Mouse (Mus musculus): ENCODE data around the gene Gba2. TPM values are rescaled to one million over a fixed set of nuclear protein-coding genes. Genes with fewer than 3 reads are reported as not detected.
A peak's percentile ranks its signal among the peaks of the same experiment; 100 is the strongest.
"Not testable (repeated sequence)": the region's sequence is repeated elsewhere in the genome, so short reads cannot be mapped to it uniquely, and the experiment has no call there.

The Gba2 gene
- 19.7 and 22.9 TPM in 2 replicates for total RNA-seq (2014; fragmentation: Nextera tagmentation)
- total RNA-seq (2017) = 6.1 and 12.0 TPM in 2 replicates

DNA sequence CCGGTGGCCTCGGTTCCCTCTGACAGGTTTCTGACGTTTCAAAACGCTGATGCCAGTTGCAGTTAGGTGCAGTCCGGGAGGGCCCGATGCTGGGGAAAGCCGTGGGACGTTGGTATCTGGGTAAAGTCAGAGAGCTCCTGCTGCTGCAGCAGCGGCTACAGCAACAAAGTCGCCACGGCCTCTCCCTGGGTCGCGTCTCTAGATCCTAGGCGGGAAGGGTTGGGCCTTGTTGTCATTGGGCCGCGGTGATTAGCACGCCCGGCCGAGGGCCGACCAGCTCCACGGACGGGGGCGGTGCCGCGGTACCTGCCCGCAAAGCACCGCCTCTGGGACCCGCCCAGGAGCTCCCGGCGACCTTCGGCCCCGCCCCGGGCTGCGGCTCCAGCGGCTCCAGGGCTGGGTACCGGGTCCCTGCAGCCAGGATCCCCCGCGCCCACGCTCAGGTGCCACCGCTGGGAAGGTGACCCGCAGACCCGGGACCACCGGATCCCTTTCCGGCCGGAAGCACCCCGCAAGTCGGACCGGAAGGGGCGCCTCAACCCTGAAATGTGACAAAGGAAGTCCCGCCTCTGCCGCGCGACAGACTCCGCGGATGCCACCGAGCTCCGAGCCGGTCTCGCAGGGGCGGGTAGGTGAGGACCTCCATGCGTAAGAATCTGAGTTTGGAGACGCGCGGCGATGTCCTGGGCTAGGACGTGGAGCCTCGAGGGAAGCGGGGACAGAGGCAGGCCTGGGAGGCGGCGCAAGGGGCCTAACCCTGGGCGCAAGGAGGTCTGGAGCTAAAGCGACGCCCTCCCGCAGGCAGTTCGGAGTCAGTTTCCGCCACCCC is at the start of gene Gba2, which contains the start of gene Rgp1:
TSS of gene Gba2 (minus strand) at position 498 of the 829 bp plus-strand sequence.
TSS of gene Rgp1 (plus strand) at position 340 of the 829 bp plus-strand sequence.
- peak; percentile 92 for ATAC-seq (replicated peaks; ENCODE audit: low FRiP score, low TSS enrichment, poor library complexity, severe bottlenecking)

DNA sequence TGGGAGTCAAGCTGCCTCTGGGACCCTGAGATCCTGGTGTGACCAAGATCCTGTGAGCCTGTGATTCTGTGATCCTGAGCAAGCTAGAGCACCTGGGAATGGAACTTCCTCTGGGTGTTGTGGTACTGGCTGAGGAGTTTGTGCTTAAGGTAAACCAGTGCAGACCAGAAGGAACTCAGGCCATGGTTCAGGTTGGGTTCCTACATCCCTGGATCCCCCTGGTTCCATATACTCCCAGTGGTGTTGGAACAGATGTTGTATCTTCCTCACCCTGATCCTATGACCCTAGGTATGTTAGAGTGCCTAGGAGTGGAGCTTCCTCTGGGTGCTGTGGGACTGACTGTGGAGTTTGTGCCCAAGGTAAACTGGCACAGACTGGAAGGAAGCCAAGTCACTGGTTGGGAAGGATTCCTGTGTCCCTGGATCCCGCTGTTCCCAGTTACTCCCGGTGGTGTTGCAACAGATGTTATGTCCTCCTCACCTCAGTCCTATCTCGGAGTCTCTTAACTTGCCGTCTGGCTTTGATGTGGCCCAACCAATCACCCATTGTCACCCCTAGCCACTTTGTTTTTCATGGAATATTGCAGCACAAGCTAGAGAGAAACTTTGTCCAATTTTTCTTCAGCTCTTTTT is 41.6 kb upstream of the Gba2 start:
- no peak for ATAC-seq (replicated peaks; ENCODE audit: low FRiP score, low TSS enrichment, poor library complexity, severe bottlenecking)

DNA sequence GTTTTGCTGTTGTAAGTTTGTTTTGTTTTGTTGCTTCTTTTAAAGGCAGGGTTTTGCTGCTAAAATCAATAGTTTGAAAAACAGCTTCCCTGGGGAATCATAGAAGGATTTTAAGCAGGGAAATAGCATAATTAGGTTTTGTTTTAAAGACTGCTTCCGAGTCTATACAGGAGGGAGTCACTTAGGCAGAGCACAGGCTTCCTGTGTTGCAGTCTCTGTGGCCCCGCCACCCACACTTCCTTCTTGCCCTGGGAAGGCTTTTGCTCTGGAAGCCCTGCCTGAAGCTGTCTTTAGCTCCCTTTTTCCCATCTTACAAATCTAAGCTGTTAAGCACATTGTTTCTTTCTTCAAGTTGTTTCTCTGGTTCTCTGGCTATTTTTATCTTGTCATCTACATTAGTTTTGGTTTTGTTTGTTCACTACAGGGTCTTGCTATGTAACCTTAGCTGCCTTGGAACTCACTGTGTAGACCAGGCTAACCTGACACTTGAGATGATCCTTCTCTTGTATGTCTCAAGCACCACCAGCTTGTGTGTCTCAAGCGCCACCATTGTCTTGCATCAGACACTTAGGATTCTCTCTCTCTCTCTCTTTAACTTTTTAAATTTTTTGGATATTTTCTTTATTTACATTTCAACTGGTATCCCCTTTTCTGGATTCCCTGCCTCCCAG is 34.5 kb upstream of the Gba2 start:
- 0 out of 2 replicates have a peak, but pooled peaks have one; percentile 59 for ATAC-seq (replicated peaks; ENCODE audit: low FRiP score, low TSS enrichment, poor library complexity, severe bottlenecking)

DNA sequence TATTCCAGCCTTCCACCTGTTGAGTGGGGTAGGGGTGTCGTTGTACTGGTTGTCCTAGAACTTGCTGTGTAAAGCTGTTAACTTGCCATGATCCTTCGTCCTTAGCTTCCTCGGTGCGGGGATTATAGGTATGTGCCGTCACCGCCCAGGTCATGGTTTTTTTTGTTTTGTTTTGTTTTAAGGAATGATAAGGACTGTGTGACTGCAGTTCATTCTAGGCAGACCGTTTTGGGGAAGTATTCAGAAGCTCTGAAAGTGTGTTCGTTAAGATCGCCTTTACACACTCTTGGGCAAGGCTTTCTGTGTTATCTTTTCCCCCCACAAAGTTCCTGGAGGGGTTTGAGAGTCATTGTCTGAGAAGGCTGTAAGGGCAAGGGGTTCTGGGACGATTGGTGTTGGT is 33.9 kb upstream of the Gba2 start:
- peak; percentile 71 for ATAC-seq (replicated peaks; ENCODE audit: low FRiP score, low TSS enrichment, poor library complexity, severe bottlenecking)

DNA sequence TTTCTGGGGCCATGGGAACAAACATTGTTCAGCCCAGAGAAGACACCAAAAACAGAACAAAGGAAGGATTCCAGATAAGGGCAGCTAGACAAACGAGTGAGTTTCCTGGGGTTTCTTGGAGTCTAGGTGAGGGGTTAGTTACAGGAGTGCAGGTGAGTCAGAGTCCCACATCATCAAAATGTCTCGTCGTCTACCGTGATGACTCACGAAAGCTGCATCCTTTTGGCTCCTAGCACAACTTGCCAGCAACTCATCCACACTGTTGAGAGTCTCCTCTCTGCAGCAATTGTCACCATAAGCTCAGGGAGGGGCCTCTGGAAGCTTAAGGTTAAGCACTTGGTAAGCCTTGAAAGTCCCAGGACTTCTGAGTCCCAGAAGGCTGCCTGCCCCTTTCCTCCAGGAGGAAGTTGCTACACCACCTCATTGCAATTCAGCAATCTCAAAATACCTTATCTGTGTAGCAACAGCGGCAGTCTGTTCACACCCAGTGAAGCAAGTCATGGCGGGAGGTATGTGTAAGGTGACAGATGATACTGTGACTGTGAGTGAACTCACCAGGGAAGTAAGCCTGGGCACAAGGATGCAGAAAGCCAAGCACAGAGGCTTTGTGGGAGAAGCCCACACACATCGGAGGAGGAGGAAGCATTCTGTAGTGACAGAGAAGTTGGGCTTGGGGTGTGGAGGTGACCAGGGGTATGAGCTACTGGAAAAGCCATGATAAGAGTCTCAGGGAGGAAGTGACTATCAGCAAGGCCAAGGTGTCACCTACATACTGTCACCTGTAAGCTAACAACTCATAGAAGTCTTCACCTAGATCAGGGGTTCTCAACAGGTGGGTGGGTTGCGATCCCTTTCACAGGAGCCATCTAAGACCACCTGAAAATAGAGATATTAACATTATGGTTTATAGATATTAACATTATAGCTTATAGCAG is 26.3 kb upstream of the Gba2 start:
- ATAC-seq (replicated peaks; ENCODE audit: low FRiP score, low TSS enrichment, poor library complexity, severe bottlenecking) = peak; percentile 94

DNA sequence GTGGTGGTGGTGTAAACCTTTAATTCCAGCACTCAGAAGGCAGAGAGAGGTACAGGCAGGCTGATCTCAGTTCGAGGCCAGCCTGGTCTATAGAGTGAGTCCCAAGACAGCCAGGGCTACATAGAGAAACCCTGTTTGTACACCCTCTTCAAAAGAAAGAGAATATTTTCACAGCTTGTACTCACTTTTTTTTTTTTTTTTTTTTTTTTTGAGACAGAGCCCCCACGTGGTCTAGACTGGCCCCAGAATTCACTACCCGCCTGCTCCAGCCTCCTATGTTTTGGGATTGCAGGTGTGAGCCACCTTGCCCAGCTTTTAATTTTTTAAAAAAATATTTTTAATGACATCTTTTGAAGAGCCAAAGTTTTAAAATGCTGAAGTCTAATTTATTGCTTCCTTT is 25.4 kb upstream of the Gba2 start:
- ATAC-seq (replicated peaks; ENCODE audit: low FRiP score, low TSS enrichment, poor library complexity, severe bottlenecking) = no peak

DNA sequence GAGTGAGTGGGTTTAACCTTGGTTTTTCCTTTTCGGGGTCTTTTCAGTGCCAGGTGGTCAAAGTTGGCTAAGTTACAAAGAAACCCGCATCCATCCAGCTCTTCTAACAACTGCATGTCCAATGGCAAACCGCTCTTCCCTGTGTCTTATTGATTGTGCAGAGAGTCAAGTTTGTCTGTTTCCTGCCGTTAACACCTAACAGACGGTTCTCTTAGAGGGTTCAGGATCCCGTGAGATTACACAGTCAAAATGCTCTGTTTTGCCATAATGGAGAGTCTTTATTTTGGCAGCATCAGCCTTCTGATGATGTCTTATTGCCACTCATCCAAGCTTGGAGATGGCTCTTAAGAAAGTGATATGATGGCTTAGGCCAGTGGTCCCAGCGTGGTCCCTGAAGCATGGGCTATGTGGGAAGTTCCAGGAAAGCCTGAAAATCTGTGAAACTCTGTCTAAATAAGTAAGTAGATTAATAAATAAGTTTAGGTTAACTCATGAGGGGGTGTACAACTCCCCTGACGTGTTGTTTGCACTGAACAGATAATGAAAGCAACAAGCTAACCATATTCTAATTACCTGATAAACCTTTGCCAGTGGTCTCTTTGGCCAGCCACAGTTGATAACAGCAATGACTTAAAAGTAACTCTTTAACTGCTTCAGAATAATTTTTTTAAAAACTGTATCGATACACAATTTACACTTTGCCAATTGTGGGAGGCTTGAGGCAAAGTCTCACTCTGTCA is 21.7 kb upstream of the Gba2 start:
- no peak; the same call in 1 of the 2 replicates for ATAC-seq (replicated peaks; ENCODE audit: low FRiP score, low TSS enrichment, poor library complexity, severe bottlenecking)

DNA sequence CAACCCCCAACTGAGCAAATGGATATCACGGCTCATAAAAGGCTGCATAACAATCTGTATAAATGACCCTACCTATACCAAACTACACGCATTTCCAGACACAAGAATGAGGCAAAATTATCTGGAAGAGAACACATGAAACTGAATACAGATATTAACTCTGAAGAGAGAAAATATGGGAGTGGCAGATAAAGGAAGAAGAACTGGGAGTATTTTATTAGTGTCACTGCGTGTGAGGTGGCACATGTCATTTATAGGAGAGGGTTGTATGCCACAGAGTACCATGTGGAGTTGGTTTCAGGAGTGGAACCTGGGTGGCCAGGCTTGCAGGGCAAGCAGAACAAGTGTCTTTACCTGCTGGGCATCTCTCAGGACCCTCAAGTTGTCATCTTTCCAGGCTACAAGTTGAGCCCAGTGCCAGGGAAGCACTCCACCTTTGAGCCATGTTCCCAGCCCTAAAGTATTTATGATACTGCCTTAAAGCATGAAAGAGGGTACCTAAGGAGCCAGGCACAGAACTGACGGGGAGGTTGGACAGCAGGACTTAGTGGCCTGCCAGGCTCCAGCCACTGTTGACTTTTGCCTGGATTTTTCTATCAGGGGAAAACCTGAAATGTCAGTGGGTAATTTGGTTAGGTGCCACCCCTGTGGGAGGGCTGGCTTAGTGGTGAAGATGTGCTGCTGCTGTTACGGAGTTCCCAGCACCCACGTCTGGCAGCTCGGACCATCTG is 20.1 kb upstream of the Gba2 start:
- ATAC-seq (replicated peaks; ENCODE audit: low FRiP score, low TSS enrichment, poor library complexity, severe bottlenecking) = peak; percentile 63

DNA sequence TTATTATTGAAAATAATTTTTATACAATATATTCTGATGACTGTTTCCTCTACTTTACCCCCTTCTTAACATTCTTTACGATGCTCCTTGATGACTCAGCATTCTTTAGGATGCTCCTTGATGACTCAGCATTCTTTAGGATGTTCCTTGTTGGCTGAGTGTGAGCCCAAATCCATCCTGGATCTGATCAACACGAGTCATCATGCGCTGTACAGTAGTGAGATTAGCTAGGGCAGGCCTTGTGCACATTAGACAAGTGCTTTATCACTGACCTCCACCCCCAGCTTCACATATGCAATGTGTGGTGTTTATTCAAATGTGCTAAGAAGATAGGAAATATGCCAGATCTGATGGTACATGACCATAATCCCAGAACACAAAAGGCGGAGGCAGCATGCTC is 19.5 kb upstream of the Gba2 start:
- ATAC-seq (replicated peaks; ENCODE audit: low FRiP score, low TSS enrichment, poor library complexity, severe bottlenecking) = peak; percentile 84

DNA sequence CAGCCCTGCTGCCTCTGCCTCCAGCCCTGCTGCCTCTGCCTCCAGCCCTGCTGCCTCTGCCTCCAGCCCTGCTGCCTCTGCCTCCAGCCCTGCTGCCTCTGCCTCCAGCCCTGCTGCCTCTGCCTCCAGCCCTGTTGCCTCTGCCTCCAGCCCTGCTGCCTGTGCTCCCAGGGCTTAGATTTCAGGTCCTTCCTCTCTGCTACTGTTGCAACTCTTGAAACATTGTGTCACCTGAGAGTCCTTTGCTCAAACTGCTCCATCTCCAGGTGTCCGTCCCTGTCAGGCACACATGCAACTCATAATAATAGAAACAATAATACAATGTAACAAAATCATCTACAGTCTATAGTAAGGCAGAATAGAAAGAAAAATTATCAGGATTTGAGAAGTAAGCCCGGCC is 17.9 kb upstream of the Gba2 start:
- not testable (repeated sequence) for ATAC-seq (replicated peaks; ENCODE audit: low FRiP score, low TSS enrichment, poor library complexity, severe bottlenecking)

DNA sequence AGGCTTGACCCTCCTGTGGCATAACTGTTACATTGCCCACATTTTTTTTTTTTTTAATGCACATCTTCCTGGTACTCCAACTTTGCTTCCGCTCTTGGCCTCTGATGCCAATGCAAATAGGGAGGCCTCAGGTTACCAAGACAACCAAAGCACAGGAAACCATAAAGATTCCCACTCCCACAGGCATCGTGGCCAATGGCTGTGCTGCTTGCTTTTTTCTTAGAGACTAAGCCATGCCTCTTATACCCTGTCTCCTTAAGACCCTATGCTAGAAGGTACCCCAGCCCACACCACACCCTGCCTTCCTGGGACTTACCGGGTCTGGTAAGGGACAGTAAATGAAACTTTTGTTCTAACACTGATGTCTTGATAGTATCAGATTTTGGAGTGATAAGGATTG is 14.8 kb upstream of the Gba2 start:
- ATAC-seq (replicated peaks; ENCODE audit: low FRiP score, low TSS enrichment, poor library complexity, severe bottlenecking) = no peak

DNA sequence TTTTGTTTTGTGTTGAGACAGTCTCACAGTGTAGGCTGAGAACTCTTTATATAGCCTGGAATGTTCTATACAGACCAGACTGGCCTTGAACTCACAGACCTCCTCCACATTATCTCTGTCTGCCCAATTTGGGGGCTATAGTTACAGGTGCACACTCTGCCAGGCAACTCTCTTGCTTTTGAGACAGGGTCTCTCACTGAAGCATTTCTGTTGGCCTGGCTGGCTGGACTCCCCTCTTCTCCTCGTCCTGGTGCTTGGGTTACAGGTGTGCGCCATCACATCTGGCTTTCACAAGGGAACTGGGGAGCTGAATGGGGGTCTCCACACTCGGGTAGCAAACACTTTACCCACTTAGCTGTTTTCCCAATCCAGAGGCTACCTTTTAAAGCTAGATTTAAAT is 13.3 kb upstream of the Gba2 start:
- no peak for ATAC-seq (replicated peaks; ENCODE audit: low FRiP score, low TSS enrichment, poor library complexity, severe bottlenecking)

DNA sequence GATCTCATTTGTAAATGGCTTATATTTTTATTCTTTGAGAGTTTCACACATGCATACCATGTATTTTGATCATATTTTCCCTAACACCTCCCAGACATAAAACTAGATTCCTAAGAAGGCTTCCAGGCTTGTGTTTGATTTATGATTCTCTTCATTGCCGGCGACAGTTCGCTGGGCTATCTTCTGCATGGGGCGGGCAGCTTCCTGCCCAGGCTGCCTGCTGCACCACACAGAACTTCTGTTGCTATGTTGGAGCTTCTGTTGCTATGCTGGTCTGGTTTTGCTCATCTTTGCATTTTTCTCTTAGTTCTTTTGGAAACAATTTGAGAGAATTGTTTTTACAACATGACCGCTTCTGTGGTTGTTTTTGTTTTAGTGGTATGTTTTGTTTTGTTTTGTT is 12.9 kb upstream of the Gba2 start:
- no peak for ATAC-seq (replicated peaks; ENCODE audit: low FRiP score, low TSS enrichment, poor library complexity, severe bottlenecking)

DNA sequence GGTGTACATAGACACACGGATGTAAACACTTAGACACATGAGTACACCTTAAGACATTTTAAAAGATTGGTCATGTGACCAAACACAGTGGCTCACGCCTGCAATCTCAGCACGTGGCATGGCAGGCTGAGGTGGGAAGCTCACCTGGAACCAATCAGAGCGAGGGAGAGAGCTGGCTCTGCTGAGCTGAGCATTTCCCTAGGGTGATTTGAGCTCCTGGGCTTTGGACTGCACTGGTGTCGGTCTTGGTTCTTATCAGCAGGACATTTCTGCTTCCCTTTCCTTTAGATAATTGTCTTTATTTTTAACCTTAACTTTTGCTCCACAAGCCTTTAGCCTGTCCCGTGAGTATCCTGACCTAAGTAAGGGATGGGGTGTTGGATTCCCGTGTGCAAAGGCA is 9.0 kb upstream of the Gba2 start:
- ATAC-seq (replicated peaks; ENCODE audit: low FRiP score, low TSS enrichment, poor library complexity, severe bottlenecking) = no peak

DNA sequence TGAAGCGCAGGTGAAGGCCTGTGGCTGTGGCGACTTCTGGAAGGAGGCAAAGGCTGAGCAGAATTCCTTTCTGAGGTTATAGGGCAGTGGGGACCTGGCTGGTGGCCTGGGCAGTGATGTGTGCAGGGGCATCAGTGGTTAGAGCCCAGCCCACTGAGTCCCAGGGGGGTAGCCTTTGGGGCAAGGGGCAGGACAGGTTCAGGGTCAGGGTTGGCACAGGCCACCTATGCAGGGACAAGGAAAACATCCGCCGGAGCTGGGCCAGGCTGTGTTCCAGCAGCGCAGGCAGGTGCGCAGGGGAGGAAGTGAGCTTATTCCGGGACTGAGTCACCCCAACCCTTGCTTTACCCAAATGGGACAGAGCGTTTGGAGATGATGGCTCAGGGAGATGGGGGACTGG is 7.7 kb upstream of the Gba2 start:
- ATAC-seq (replicated peaks; ENCODE audit: low FRiP score, low TSS enrichment, poor library complexity, severe bottlenecking) = 0 out of 2 replicates have a peak, but pooled peaks have one; percentile 19

DNA sequence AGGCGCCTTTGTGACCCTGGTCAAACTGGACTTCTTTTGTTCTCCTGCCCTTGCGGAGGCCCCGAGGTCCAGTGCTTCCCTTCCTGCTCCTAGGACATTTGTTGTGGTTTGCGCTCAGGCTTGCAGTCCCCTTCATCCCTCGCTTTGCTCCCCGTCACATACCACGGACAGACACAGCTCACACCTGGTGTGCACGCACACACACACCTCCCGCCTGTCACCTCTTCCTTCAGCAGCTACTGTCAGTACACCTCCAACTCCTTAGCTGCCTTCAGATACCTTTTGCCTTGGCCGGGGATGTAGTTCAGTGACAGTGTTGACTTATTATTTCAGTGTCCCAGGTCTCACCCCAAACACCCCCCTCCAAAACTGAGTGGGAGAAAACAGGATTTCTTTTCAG is 7.0 kb upstream of the Gba2 start:
- ATAC-seq (replicated peaks; ENCODE audit: low FRiP score, low TSS enrichment, poor library complexity, severe bottlenecking) = no peak

DNA sequence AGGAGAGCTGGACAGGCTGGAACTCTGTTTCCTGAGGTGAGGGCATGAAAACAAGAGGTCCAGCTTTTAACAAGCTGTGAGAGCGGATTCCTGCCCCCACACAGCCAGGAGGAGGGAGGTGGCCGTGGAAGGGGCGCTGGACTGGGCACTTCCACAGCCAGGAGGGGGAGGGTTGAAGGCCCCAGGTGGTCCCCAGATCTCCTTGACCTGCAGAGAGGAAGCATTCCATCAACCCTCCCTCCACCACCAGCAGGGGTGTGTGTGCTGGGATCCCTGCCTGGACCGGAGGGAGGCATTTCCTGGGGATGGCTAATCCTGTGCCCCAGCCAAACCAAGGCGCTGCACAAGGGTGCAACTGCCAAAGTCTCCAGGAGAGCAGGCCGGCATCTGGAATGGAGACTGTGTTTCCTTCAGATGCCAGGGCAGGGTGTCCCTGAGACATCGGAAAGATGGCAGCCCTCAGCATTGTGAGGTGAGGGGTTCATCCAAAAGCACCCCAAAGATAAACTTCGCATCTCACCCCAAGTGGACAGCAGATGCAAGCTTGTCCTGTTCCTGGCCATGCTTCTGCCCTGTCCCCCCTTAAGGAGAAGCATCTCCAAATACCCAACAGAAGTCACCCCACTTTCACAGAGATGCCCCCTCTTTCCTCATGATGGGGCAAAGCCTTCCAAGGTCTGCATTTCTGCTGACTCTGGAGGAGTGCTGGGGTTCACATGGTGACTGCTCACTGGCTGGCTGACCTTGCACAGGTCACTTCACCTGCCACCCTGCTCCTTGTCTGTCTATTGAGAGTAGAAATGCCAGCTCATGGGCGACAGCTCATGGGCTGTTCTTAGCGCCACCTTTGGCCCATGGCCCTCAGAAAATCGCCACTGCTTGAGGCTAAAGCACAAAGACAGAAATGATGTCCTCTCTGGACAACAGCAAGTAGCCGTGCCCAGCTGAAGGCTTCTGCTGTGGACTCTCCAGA is 6.1 kb upstream of the Gba2 start, which contains the start of gene Msmp:
TSS of gene Msmp (minus strand) at position 51 of the 973 bp plus-strand sequence.
- ATAC-seq (replicated peaks; ENCODE audit: low FRiP score, low TSS enrichment, poor library complexity, severe bottlenecking) = no peak

All from megakaryocyte-erythroid progenitor cell, adult 5-6 weeks (primary cell).